Mouse (Mus musculus) kidney, adult 2 months (tissue): ENCODE data around the gene Cript. TPM values are rescaled to one million over a fixed set of nuclear protein-coding genes. Genes with fewer than 3 reads are reported as not detected.
"Not testable (repeated sequence)": the region's sequence is repeated elsewhere in the genome, so short reads cannot be mapped to it uniquely, and the experiment has no call there.

ENCODE experiments used
- DNase-seq: peaks from one replicate; pipeline ENCODE4 v3.0.0; 2021
- H3K27ac ChIP-seq: fragments of 200-500 bp; 2 replicates; pipeline ENCODE4 v1.5.1; 2012; ENCODE audit warnings: low read depth, low read length, control low read depth, inconsistent platforms; ENCODE audit not compliant: insufficient read depth
- H3K27me3 ChIP-seq: fragments of 200-500 bp; replicated peaks from 2 replicates; pipeline ENCODE4 v1.6.1; 2012; ENCODE audit warnings: mild to moderate bottlenecking, moderate library complexity, low read length, inconsistent platforms; ENCODE audit not compliant: control insufficient read depth, insufficient read depth
- H3K36me3 ChIP-seq: fragments of 200-500 bp; 2 replicates; pipeline ENCODE4 v1.6.1; 2012; ENCODE audit warnings: mild to moderate bottlenecking, moderate library complexity, low read length, inconsistent platforms; ENCODE audit not compliant: control insufficient read depth, insufficient read depth
- H3K4me1 ChIP-seq: fragments of 200-500 bp; 2 replicates; pipeline ENCODE4 v1.6.1; 2011; ENCODE audit warnings: low read length; ENCODE audit not compliant: control insufficient read depth, insufficient read depth
- H3K4me3 ChIP-seq: fragments of 200-500 bp; 2 replicates; pipeline ENCODE4 v1.5.1; 2011; ENCODE audit warnings: mild to moderate bottlenecking, low read depth, low read length, control low read depth; ENCODE audit not compliant: insufficient read depth
- CTCF ChIP-seq: fragments of 200-500 bp; conservative IDR thresholded peaks from 2 replicates; pipeline ENCODE4 v1.5.1; 2011; ENCODE audit warnings: low read depth, mild to moderate bottlenecking, control low read depth, low read length, moderate library complexity, mixed read lengths; ENCODE audit not compliant: insufficient read depth, insufficient read length
- POLR2A ChIP-seq: fragments of 200-500 bp; IDR thresholded peaks from one replicate; pipeline ENCODE4 v1.6.1; 2011; ENCODE audit warnings: low read depth, low read length, control low read depth
- WGBS: fragments of 180-500 bp; shearing (Covaris S2); methylation state at CpG from one replicate; pipeline ENCODE4 v1.1.7; 2018; 5-methylcytosine and 5-hydroxymethylcytosine counted together
- polyA plus RNA-seq: library from polyadenylated mRNA; depleted of rRNA; stranded (reverse); fragments of >200 nt; gene quantifications from 2 replicates; pipeline ENCODE4 v1.2.3, GENCODE M21; 2012

Cript gene
- polyA plus RNA-seq, 1 experiment: 30.6 TPM

DNA sequence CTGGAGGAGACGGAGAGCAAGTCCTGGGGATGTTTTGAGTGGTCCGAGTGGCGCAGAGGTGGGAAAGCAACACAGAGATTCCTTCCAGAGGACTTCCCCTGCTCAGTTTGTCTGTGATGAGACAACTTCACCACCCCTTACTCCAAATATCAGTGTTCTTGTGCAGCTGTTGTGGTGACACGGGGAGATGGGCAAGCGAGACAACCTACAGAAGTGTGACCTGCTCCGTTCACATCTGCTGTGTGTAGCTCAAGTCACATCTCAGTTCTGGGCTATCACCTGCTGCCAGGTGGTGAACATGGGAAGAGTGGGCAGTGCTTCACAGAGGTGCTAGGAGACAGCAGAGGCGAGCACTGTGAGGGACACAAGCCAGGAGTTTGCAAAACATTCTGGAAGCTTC, 31.4 kb downstream of the Cript start:
- no peak overlapping the region for H3K27ac ChIP-seq
- no peak for DNase-seq
- H3K27me3 ChIP-seq: no peaks in the 10 kb centered on the region
- H3K36me3 ChIP-seq: no peaks in the 10 kb centered on the region
- peaks cover 7% of the 10 kb centered on the region for H3K4me1 ChIP-seq
- H3K4me3 ChIP-seq: no peak overlapping the region
- TF ChIP-seq POLR2A: no peak
- no peak for TF ChIP-seq CTCF
- WGBS: 94% methylated on average over 7 of the region's 7 CpGs

- no peaks in the 10 kb centered on the region for H3K27me3 ChIP-seq
- H3K4me3 ChIP-seq: no peak overlapping the region
- WGBS: 73% methylated on average over 8 of the region's 8 CpGs
- no peak for DNase-seq
- peaks cover 7% of the 10 kb centered on the region for H3K4me1 ChIP-seq
- TF ChIP-seq POLR2A (no peak), CTCF (no peak)
- no peaks in the 10 kb centered on the region for H3K36me3 ChIP-seq
- H3K27ac ChIP-seq: no peak overlapping the region
Measured at GRCm38 (mm10) chr17:87057486-87058266, 32.3 kb downstream of the Cript start.

- Histone ChIP-seq H3K27me3 (no peaks in the 10 kb centered on the region), H3K36me3 (no peaks in the 10 kb centered on the region), H3K4me3 (no peak overlapping the region), H3K4me1 (0 out of 2 replicates have a peak, but pooled peaks cover 3% of the 10 kb centered on the region), H3K27ac (peak overlapping the region; percentile 69; the same call in 1 of the 2 replicates)
- TF ChIP-seq CTCF: no peak
- TF ChIP-seq POLR2A: no peak
- 69% methylated on average over 9 of the region's 9 CpGs for WGBS
- peak; percentile 77 for DNase-seq
Measured at GRCm38 (mm10) chr17:87062639-87063038, 37.3 kb downstream of the Cript start.

DNA sequence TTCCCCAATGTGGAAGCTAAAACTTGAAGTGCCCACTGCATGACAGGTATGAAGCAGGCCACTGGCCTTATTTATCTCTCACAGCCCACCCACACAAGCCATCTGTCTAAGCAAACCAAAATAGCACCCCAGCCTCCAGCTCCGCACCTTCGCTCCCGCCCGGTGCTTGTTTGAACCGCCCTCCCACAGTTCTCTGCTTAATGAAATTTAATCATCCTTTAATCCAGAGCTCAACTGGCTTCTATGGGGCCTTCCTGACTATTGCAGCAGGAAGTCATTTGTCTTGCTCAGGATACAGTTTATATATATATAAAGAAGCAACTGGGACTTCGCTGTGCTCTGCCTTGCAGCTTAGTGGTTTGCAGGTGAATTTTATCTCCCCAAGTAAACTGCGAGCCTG, 38.1 kb downstream of the Cript start:
- H3K36me3 ChIP-seq: no peaks in the 10 kb centered on the region
- peak overlapping the region; percentile 69; the same call in 1 of the 2 replicates for H3K27ac ChIP-seq
- H3K27me3 ChIP-seq: no peaks in the 10 kb centered on the region
- TF ChIP-seq POLR2A (no peak), CTCF (no peak)
- no peak for DNase-seq
- 0 out of 2 replicates have a peak, but pooled peaks cover 3% of the 10 kb centered on the region for H3K4me1 ChIP-seq
- H3K4me3 ChIP-seq: no peak overlapping the region
- 37% methylated on average over 7 of the region's 7 CpGs for WGBS

DNA sequence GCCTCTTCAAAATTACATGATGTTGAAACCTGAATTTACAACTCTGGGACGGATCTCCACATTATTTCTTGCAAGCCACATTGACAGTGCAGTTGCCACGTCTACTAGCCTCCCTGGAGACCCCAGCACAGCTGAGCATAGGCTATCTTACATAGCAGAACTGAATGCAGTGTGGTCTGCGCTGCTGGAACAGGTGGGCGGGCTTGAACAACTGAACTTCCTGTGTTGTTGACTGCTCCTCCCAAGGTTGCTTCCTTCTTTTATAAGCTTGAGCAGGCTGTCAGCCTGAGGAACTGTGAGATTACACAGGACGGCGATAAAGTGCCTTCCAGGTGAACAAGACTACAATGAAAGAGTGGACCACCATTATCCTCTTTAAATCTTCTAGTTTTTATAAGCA, 38.6 kb downstream of the Cript start:
- Histone ChIP-seq H3K4me3 (no peak overlapping the region), H3K4me1 (0 out of 2 replicates have a peak, but pooled peaks cover 3% of the 10 kb centered on the region), H3K36me3 (no peaks in the 10 kb centered on the region), H3K27ac (no peak overlapping the region), H3K27me3 (no peaks in the 10 kb centered on the region)
- TF ChIP-seq CTCF: no peak
- TF ChIP-seq POLR2A: no peak
- 56% methylated on average over 6 of the region's 6 CpGs for WGBS
- no peak for DNase-seq

DNA sequence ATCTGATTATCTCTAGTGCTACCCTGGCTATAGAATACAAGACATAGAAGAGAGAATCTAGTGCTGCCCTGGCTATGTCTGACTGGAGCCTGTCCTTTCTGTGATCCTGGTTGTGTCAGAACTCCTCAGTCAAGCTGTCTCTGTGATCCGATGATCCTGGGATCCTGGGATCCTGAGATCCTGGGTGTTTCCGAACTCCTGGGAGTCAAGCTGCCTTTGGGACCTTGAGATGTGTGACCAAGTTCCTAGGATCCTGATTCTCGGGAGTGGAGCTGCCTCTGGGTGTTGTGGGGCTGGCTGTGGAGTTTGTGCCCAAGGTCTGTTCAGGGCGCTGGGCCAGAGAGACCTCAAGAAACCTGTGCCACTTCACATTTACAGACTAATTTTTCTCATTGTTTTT, 43.6 kb downstream of the Cript start:
- 91% methylated on average over 4 of the region's 4 CpGs for WGBS
- no peak overlapping the region for H3K4me3 ChIP-seq
- no peaks in the 10 kb centered on the region for H3K36me3 ChIP-seq
- DNase-seq: no peak
- no peaks in the 10 kb centered on the region for H3K4me1 ChIP-seq
- H3K27ac ChIP-seq: no peak overlapping the region
- H3K27me3 ChIP-seq: no peaks in the 10 kb centered on the region
- no peak for TF ChIP-seq CTCF

DNA sequence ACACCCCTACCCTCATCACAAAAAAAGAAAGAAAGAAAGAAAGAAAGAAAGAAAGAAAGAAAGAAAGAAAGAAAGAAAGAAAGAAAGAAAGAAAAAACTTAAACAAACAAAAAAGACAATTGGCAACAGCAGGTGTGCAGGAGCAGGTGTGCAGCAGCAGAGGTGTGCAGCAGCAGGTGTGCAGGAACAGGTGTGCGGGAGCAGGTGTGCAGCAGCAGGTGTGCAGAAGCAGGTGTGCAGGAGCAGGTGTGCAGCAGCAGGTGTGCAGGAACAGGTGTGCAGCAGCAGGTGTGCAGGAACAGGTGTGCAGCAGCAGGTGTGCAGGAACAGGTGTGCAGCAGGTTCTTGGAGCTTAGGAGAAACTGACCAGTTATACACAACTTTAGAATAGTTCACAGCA, 46.8 kb downstream of the Cript start:
- H3K27ac ChIP-seq, DNase-seq, H3K27me3 ChIP-seq, H3K4me3 ChIP-seq, H3K36me3 ChIP-seq, H3K4me1 ChIP-seq: not testable (repeated sequence)
- 93% methylated on average over 1 of the region's 1 CpGs for WGBS
